Mouse (Mus musculus) embryonic facial prominence, embryonic 15.5 days (tissue): ENCODE results near the gene Cntd1. TPM values are rescaled to one million over a fixed set of nuclear protein-coding genes. Genes with fewer than 3 reads are reported as not detected.
A peak's percentile ranks its signal among the peaks of the same experiment; 100 is the strongest.

Experiments
- ATAC-seq: fragments of 200-750 bp; cut with Nextera tagmentation; 2 replicates; pipeline ENCODE4 v1.8.0; 2017; ENCODE audit warnings: low read depth, moderate TSS enrichment; ENCODE audit not compliant: insufficient number of reproducible peaks, low FRiP score, low TSS enrichment
- H3K27ac ChIP-seq: fragments of 300-500 bp; sonication (generic); replicated peaks from 2 replicates; pipeline ENCODE4 v1.5.1; 2015; ENCODE audit warnings: mild to moderate bottlenecking, inconsistent platforms
- H3K27me3 ChIP-seq: fragments of 300-500 bp; sonication (generic); 2 replicates; pipeline ENCODE4 v1.6.1; 2015; ENCODE audit warnings: inconsistent platforms
- H3K36me3 ChIP-seq: fragments of 300-500 bp; sonication (generic); 2 replicates; pipeline ENCODE4 v1.6.1; 2015; ENCODE audit warnings: mild to moderate bottlenecking, inconsistent platforms
- H3K4me1 ChIP-seq: fragments of 300-500 bp; sonication (generic); 2 replicates; pipeline ENCODE4 v1.6.1; 2015; ENCODE audit warnings: inconsistent platforms
- H3K4me2 ChIP-seq: fragments of 300-500 bp; sonication (generic); replicated peaks from 2 replicates; pipeline ENCODE4 v1.6.1; 2015; ENCODE audit warnings: mild to moderate bottlenecking, inconsistent platforms
- H3K4me3 ChIP-seq: fragments of 300-500 bp; sonication (generic); replicated peaks from 2 replicates; pipeline ENCODE4 v1.5.1; 2015; ENCODE audit warnings: mild to moderate bottlenecking, inconsistent platforms
- H3K9ac ChIP-seq: fragments of 300-500 bp; sonication (generic); 2 replicates; pipeline ENCODE4 v1.6.1; 2015; ENCODE audit warnings: inconsistent platforms
- H3K9me3 ChIP-seq: fragments of 300-500 bp; sonication (generic); replicated peaks from 2 replicates; pipeline ENCODE4 v1.6.1; 2016; ENCODE audit warnings: inconsistent platforms
- WGBS: fragments of 180-500 bp; shearing (Covaris S2); methylation state at CpG from one replicate; pipeline ENCODE4 v1.1.7; 2015; 5-methylcytosine and 5-hydroxymethylcytosine counted together
- polyA plus RNA-seq: library from polyadenylated mRNA; unstranded; fragments of >200 nt; fragmentation: Nextera tagmentation; extraction: Ambion mirVana; gene quantifications from 2 replicates; pipeline ENCODE4 v1.2.1, GENCODE M21; 2015

Gene Cntd1
- polyA plus RNA-seq, 1 experiment from 2014 or later, result 1.9 TPM

- no peak overlapping the region for H3K4me2 ChIP-seq
- H3K36me3 ChIP-seq, result no peaks in the 10 kb centered on the region
- ATAC-seq, result peak; percentile 78
- 31% methylated on average over 5 of the region's 5 CpGs for WGBS
- no peaks in the 10 kb centered on the region for H3K27me3 ChIP-seq
- H3K27ac ChIP-seq, result peak overlapping the region; percentile 88
- H3K4me1 ChIP-seq, result peaks cover 15% of the 10 kb centered on the region
- H3K9ac ChIP-seq, result no peak overlapping the region
- H3K9me3 ChIP-seq, result no peaks in the 10 kb centered on the region
- no peak overlapping the region for H3K4me3 ChIP-seq
Measured at GRCm38 (mm10) chr11:101238071-101238647, 40.7 kb upstream of the Cntd1 start.

- H3K27ac ChIP-seq, result peak overlapping the region; percentile 85
- H3K9ac ChIP-seq, result no peak overlapping the region
- 8% methylated on average over 4 of the region's 4 CpGs for WGBS
- no peak for ATAC-seq
- no peaks in the 10 kb centered on the region for H3K36me3 ChIP-seq
- no peak overlapping the region for H3K4me3 ChIP-seq
- 0 out of 2 replicates have a peak, but pooled peaks cover 9% of the 10 kb centered on the region for H3K27me3 ChIP-seq
- peaks cover 35% of the 10 kb centered on the region for H3K4me1 ChIP-seq
- H3K4me2 ChIP-seq, result peak overlapping the region; percentile 93
- no peaks in the 10 kb centered on the region for H3K9me3 ChIP-seq
Measured at GRCm38 (mm10) chr11:101245071-101245470, 33.7 kb upstream of the Cntd1 start.

- Histone ChIP-seq H3K9me3 (no peaks in the 10 kb centered on the region), H3K27ac (peak within 1 kb of the TSS; percentile 85), H3K36me3 (no peaks in the 10 kb centered on the region), H3K4me2 (peak within 1 kb of the TSS; percentile 93), H3K4me1 (peaks cover 35% of the 10 kb centered on the region), H3K27me3 (0 out of 2 replicates have a peak, but pooled peaks cover 9% of the 10 kb centered on the region), H3K4me3 (peak within 1 kb of the TSS; percentile 68), H3K9ac (peak within 1 kb of the TSS; percentile 69)
- ATAC-seq, result peak; percentile 67
- under 1% methylated on average over 61 of the region's 63 CpGs for WGBS
Measured at GRCm38 (mm10) chr11:101245855-101246701, 32.7 kb upstream of the Cntd1 start, which contains the start of gene Ramp2. Gene Ramp2, plus strand, starts transcription at chr11:101246028.

- no peaks in the 10 kb centered on the region for H3K9me3 ChIP-seq
- 0 out of 2 replicates have a peak, but pooled peaks have one; percentile 5 for ATAC-seq
- H3K27me3 ChIP-seq, result 0 out of 2 replicates have a peak, but pooled peaks cover 9% of the 10 kb centered on the region
- H3K9ac ChIP-seq, result peak overlapping the region; percentile 69
- H3K4me3 ChIP-seq, result peak overlapping the region; percentile 68
- H3K4me2 ChIP-seq, result peak overlapping the region; percentile 93
- H3K4me1 ChIP-seq, result peaks cover 35% of the 10 kb centered on the region
- H3K27ac ChIP-seq, result peak overlapping the region; percentile 85
- H3K36me3 ChIP-seq, result no peaks in the 10 kb centered on the region
- WGBS, result 11% methylated on average over 7 of the region's 7 CpGs
Measured at GRCm38 (mm10) chr11:101246702-101247012, 32.2 kb upstream of the Cntd1 start.

GRCm38 (mm10) chr11:101247521-101248030 is 31.2 kb upstream of the Cntd1 start:
- no peaks in the 10 kb centered on the region for H3K9me3 ChIP-seq
- H3K4me2 ChIP-seq, result peak overlapping the region; percentile 93
- ATAC-seq, result no peak
- peaks cover 35% of the 10 kb centered on the region for H3K4me1 ChIP-seq
- WGBS, result 80% methylated on average over 6 of the region's 6 CpGs
- no peak overlapping the region for H3K9ac ChIP-seq
- no peaks in the 10 kb centered on the region for H3K36me3 ChIP-seq
- H3K27ac ChIP-seq, result 0 out of 2 replicates have a peak overlapping the region, but pooled peaks have one; percentile 85
- H3K4me3 ChIP-seq, result peak overlapping the region; percentile 68
- H3K27me3 ChIP-seq, result 0 out of 2 replicates have a peak, but pooled peaks cover 9% of the 10 kb centered on the region

GRCm38 (mm10) chr11:101248258-101248994 is 30.4 kb upstream of the Cntd1 start:
- peaks cover 38% of the 10 kb centered on the region for H3K4me1 ChIP-seq
- H3K27ac ChIP-seq, result peak overlapping the region; percentile 23; the same call in 1 of the 2 replicates
- 0 out of 2 replicates have a peak, but pooled peaks cover 9% of the 10 kb centered on the region for H3K27me3 ChIP-seq
- H3K4me3 ChIP-seq, result no peak overlapping the region; the same call in 1 of the 2 replicates
- H3K9ac ChIP-seq, result no peak overlapping the region
- 28% methylated on average over 14 of the region's 14 CpGs for WGBS
- H3K36me3 ChIP-seq, result no peaks in the 10 kb centered on the region
- H3K9me3 ChIP-seq, result no peaks in the 10 kb centered on the region
- H3K4me2 ChIP-seq, result peak overlapping the region; percentile 17
- no peak for ATAC-seq

GRCm38 (mm10) chr11:101251031-101251430 is 27.8 kb upstream of the Cntd1 start:
- Histone ChIP-seq H3K9ac (no peak overlapping the region), H3K27me3 (0 out of 2 replicates have a peak, but pooled peaks cover 9% of the 10 kb centered on the region), H3K4me2 (no peak overlapping the region), H3K4me1 (peaks cover 37% of the 10 kb centered on the region), H3K4me3 (no peak overlapping the region), H3K9me3 (no peaks in the 10 kb centered on the region), H3K27ac (no peak overlapping the region), H3K36me3 (peaks cover 3% of the 10 kb centered on the region; the same call in 1 of the 2 replicates)
- no peak for ATAC-seq
- 70% methylated on average over 2 of the region's 2 CpGs for WGBS

- H3K4me2 ChIP-seq, result peak overlapping the region; percentile 88
- peaks cover 11% of the 10 kb centered on the region; the same call in 1 of the 2 replicates for H3K36me3 ChIP-seq
- no peak for ATAC-seq
- no peaks in the 10 kb centered on the region for H3K9me3 ChIP-seq
- H3K4me3 ChIP-seq, result peak overlapping the region; percentile 90
- H3K27me3 ChIP-seq, result 0 out of 2 replicates have a peak, but pooled peaks cover under 1% of the 10 kb centered on the region
- peak overlapping the region; percentile 87; the same call in 1 of the 2 replicates for H3K9ac ChIP-seq
- peak overlapping the region; percentile 95 for H3K27ac ChIP-seq
- peaks cover 26% of the 10 kb centered on the region for H3K4me1 ChIP-seq
- WGBS, result 4% methylated on average over 7 of the region's 7 CpGs
Measured at GRCm38 (mm10) chr11:101252941-101253340, 25.9 kb upstream of the Cntd1 start.

GRCm38 (mm10) chr11:101253613-101254389 is 25.0 kb upstream of the Cntd1 start, which contains the start of gene Vps25:
Gene Vps25, plus strand, starts transcription at chr11:101253707.
- peak within 1 kb of the TSS; percentile 95 for H3K27ac ChIP-seq
- peaks cover 28% of the 10 kb centered on the region for H3K4me1 ChIP-seq
- H3K4me2 ChIP-seq, result peak within 1 kb of the TSS; percentile 88
- peak within 1 kb of the TSS; percentile 90 for H3K4me3 ChIP-seq
- peak within 1 kb of the TSS; percentile 87 for H3K9ac ChIP-seq
- no peaks in the 10 kb centered on the region for H3K9me3 ChIP-seq
- H3K27me3 ChIP-seq, result no peaks in the 10 kb centered on the region
- peaks cover 16% of the 10 kb centered on the region for H3K36me3 ChIP-seq
- peak; percentile 54; the same call in 1 of the 2 replicates for ATAC-seq
- under 1% methylated on average over 40 of the region's 40 CpGs for WGBS
